Mouse (Mus musculus): ENCODE measurements around the gene Pttg1.

Gene Pttg1

DNA sequence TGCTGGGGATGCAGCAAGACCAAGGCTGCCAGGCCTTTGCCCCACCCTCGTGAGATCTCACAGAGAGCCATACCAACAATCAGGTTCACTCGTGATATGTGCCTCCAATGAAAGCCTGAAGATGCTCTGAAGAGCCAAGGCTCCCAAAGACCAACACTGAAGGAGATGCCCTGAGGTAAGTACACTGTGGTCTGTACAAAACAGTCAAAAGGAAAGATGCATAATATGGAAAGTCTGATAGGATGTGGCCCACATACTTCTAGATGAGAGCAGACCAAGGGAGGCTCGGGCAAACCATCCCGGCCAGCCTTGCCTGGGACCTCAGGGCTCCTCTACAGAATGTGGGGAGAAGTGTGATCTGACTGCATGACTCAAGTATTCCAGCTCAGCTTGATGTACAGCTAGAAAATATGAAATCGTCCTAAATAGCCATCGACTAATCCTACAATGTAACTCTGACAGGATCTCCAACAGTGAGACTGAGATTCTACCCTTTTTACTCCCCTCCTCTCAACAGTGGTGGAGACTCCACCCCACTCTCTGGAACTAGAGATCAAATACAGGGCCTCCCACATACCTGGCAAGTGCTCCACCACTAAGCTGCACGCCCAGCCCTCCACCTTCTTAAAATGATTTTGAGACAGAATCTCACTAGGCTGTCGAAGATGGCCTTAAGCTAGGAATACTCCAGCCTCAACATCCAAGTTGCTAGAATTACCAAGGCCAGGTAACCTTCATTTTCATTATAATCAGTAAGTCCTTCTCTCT lies 48.8 kb downstream of the Pttg1 start:
- DNase-seq (ENCODE audit: low read depth in 2 of 2, low spot score in 2 of 2) = no peak

DNA sequence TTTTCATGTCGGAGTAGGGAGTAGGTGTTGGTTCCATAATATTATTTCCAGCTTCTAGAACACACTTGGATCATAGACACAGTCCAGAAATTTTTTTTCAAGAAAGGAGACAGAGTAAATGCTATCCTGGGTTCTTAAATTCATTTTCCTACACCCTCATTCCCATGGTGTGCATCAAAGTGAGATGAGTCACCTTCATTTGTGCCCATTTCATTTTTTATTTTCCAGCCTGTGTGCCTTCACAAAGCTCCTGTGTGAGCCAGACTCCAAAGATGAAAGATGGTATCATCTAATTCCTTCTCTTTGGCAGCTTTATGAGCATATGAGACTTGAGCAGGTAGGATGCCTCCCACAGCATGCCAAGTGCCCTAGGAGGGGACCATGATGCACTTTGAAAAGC lies 49.5 kb downstream of the Pttg1 start:
- no peak for DNase-seq (ENCODE audit: low read depth in 2 of 2, low spot score in 2 of 2)

DNA sequence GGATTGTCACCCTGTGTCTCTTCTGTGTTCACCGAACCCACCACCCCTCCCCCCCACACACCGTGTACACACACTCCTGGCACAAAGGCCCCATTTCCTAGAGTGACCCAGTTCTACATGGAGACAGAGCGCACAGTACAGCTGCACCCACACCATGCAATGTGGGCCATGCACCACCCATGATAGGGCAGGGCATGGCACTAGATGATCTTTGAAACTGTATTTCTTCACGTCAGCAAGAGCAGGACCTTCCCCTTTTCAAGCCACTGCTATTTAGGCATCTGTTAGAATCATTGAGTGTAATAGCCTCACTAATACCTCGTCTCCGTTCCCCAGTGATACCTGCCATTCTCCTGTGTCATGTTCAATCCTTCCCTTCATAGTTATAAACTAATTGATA lies 51.1 kb downstream of the Pttg1 start:
- no peak for DNase-seq (ENCODE audit: low read depth in 2 of 2, low spot score in 2 of 2)

DNA sequence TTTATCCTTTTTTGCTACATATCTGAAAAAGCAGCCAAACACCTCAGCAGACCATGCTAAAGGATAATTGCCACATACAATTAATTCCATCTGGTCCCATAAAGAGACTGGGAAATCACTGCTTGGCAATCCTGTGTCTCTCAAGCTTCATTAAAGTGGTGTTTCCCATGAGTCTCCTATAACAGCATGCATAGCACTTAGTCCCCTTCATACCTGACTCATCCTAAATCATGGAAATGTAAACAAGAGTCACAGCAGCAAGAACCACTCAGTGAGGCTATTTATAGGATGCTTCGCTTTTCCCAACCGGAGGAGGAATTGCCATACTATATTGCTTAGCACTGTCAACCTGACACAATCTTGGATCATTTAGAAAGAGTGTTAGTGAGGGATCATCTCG lies 52.7 kb downstream of the Pttg1 start:
- DNase-seq (ENCODE audit: low read depth in 2 of 2, low spot score in 2 of 2) = no peak

DNA sequence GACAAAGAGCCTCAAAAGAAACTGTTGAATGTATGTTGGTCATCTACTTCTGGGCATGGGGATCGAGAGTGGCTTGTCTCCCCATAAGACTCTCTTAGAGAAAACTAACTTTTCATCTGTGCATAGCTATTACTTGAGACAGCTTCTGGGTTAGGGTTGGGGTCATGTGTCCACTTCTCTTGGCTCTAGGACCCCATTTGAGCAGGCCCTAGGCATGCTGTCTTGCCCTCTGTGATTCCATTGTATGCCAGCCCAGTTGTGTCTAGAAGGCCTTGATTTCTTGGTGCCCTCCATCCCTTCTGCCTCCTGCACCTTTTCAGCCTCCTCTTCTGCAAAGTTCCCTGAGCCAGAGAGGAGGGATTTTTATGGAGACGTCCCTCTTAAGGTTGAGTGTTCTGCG lies 54.2 kb downstream of the Pttg1 start:
- DNase-seq (ENCODE audit: low read depth in 2 of 2, low spot score in 2 of 2) = no peak
